Mouse (Mus musculus) intestine, postnatal 0 days (tissue): ENCODE data around the gene C5ar1. TPM values are rescaled to one million over a fixed set of nuclear protein-coding genes. Genes with fewer than 3 reads are reported as not detected.
A peak's percentile ranks its signal among the peaks of the same experiment; 100 is the strongest.
"Not testable (repeated sequence)": the region's sequence is repeated elsewhere in the genome, so short reads cannot be mapped to it uniquely, and the experiment has no call there.

Experiments
- ATAC-seq: fragments of 200-750 bp; cut with Nextera tagmentation; 2 replicates; pipeline ENCODE4 v1.8.0; 2017; ENCODE audit warnings: mild to moderate bottlenecking, moderate TSS enrichment, moderate library complexity
- H3K27ac ChIP-seq: fragments of 300-500 bp; sonication (generic); 2 replicates; pipeline ENCODE4 v1.5.1; 2014; ENCODE audit warnings: mild to moderate bottlenecking, low read depth, low read length, moderate library complexity
- H3K27me3 ChIP-seq: fragments of 300-500 bp; sonication (generic); replicated peaks from 2 replicates; pipeline ENCODE4 v1.6.1; 2014; ENCODE audit warnings: low read length, mixed read lengths; ENCODE audit not compliant: control insufficient read depth, insufficient read depth
- H3K36me3 ChIP-seq: fragments of 300-500 bp; sonication (generic); 2 replicates; pipeline ENCODE4 v1.6.1; 2014; ENCODE audit warnings: mild to moderate bottlenecking, moderate library complexity; ENCODE audit not compliant: control insufficient read depth, insufficient read depth
- H3K4me1 ChIP-seq: fragments of 300-500 bp; sonication (generic); replicated peaks from 2 replicates; pipeline ENCODE4 v1.6.1; 2014; ENCODE audit warnings: antibody characterized with exemption, low read length, mixed read lengths; ENCODE audit not compliant: control insufficient read depth, insufficient read depth
- H3K4me2 ChIP-seq: fragments of 300-500 bp; sonication (generic); replicated peaks from 2 replicates; pipeline ENCODE4 v1.6.1; 2014; ENCODE audit warnings: low read depth, mild to moderate bottlenecking, moderate library complexity
- H3K4me3 ChIP-seq: fragments of 300-500 bp; sonication (generic); 2 replicates; pipeline ENCODE4 v1.5.1; 2014; ENCODE audit warnings: low read depth, low read length
- H3K9ac ChIP-seq: fragments of 300-500 bp; sonication (generic); 2 replicates; pipeline ENCODE4 v1.6.1; 2014; ENCODE audit warnings: mild to moderate bottlenecking, low read depth, low read length
- H3K9me3 ChIP-seq: fragments of 300-500 bp; sonication (generic); 2 replicates; pipeline ENCODE4 v1.6.1; 2016; ENCODE audit warnings: mixed run types; ENCODE audit not compliant: control insufficient read depth
- CTCF ChIP-seq: sonication (generic); IDR thresholded peaks from 2 replicates; pipeline ENCODE4 v1.5.1; 2016; ENCODE audit warnings: low read depth, mild to moderate bottlenecking, control low read depth, antibody characterized with exemption, moderate library complexity
- WGBS: fragments of 180-500 bp; shearing (Covaris S2); extraction: QIAGEN DNeasy Blood & Tissue Kit; methylation state at CpG from one replicate; pipeline ENCODE4 v1.1.7; 2014; 5-methylcytosine and 5-hydroxymethylcytosine counted together
- polyA plus RNA-seq: library from polyadenylated mRNA; unstranded; fragments of >200 nt; fragmentation: Nextera tagmentation; extraction: Ambion mirVana; gene quantifications from 2 replicates; pipeline ENCODE4 v1.2.1, GENCODE M21; 2015

Gene C5ar1
- polyA plus RNA-seq, result 2.1 TPM in 2 replicates

- Histone ChIP-seq H3K4me3 (no peak within 1 kb of the TSS), H3K4me2 (no peak within 1 kb of the TSS), H3K9ac (no peak within 1 kb of the TSS), H3K27ac (no peak within 1 kb of the TSS), H3K36me3 (no peaks in the 10 kb centered on the region), H3K4me1 (no peaks in the 10 kb centered on the region), H3K9me3 (no peaks in the 10 kb centered on the region), H3K27me3 (no peaks in the 10 kb centered on the region)
- no peak for TF ChIP-seq CTCF
- ATAC-seq, result no peak
- WGBS, result 77% methylated on average over 5 of the region's 5 CpGs
These were observed at the start of gene C5ar1 for GRCm38 (mm10) chr7:16259110-16259590. C5ar1 (minus strand) TSS chr7:16259540.

GRCm38 (mm10) chr7:16308555-16309317 lies 49.4 kb upstream of the C5ar1 start:
- WGBS, result 42% methylated on average over 16 of the region's 16 CpGs
- no peak overlapping the region; the same call in 1 of the 2 replicates for H3K9ac ChIP-seq
- TF ChIP-seq CTCF, result no peak

GRCm38 (mm10) chr7:16308093-16308492 lies 48.8 kb upstream of the C5ar1 start, which contains the start of gene Bbc3:
Bbc3 (plus strand) TSS chr7:16308393.
- not testable (repeated sequence) for H3K4me1 ChIP-seq, ATAC-seq, H3K9me3 ChIP-seq, H3K27me3 ChIP-seq, H3K27ac ChIP-seq, H3K36me3 ChIP-seq
- Histone ChIP-seq H3K4me3 (peak within 1 kb of the TSS; percentile 73), H3K4me2 (peak within 1 kb of the TSS; percentile 94), H3K9ac (peak within 1 kb of the TSS; percentile 52)
- 27% methylated on average over 1 of the region's 1 CpGs for WGBS

More at GRCm38 (mm10) chr7:16308555-16309317, 49.4 kb upstream of the C5ar1 start:
- H3K9me3 ChIP-seq, result no peaks in the 10 kb centered on the region
- peak overlapping the region; percentile 94 for H3K4me2 ChIP-seq
- peak overlapping the region; percentile 73 for H3K4me3 ChIP-seq
- H3K36me3 ChIP-seq, result no peaks in the 10 kb centered on the region
- no peak for ATAC-seq
- no peaks in the 10 kb centered on the region for H3K27me3 ChIP-seq
- H3K27ac ChIP-seq, result no peak overlapping the region
- H3K4me1 ChIP-seq, result peaks cover 4% of the 10 kb centered on the region; the same call in 1 of the 2 replicates

GRCm38 (mm10) chr7:16307141-16307540 lies 47.8 kb upstream of the C5ar1 start:
- 79% methylated on average over 6 of the region's 6 CpGs for WGBS
- not testable (repeated sequence) for H3K9ac ChIP-seq, H3K4me2 ChIP-seq, H3K4me1 ChIP-seq, ATAC-seq, H3K27ac ChIP-seq, H3K36me3 ChIP-seq, H3K27me3 ChIP-seq, H3K4me3 ChIP-seq, H3K9me3 ChIP-seq

GRCm38 (mm10) chr7:16299419-16300035 lies 40.2 kb upstream of the C5ar1 start:
- Histone ChIP-seq H3K36me3 (no peaks in the 10 kb centered on the region), H3K4me3 (peak overlapping the region; percentile 34), H3K27ac (no peak overlapping the region), H3K4me1 (no peaks in the 10 kb centered on the region), H3K9ac (no peak overlapping the region), H3K27me3 (0 out of 2 replicates have a peak, but pooled peaks cover 4% of the 10 kb centered on the region), H3K4me2 (peak overlapping the region; percentile 55), H3K9me3 (no peaks in the 10 kb centered on the region)
- 2% methylated on average over 52 of the region's 52 CpGs for WGBS
- no peak for TF ChIP-seq CTCF
- peak; percentile 26 for ATAC-seq

GRCm38 (mm10) chr7:16298927-16299326 lies 39.6 kb upstream of the C5ar1 start:
- no peak for ATAC-seq
- Histone ChIP-seq H3K36me3 (no peaks in the 10 kb centered on the region), H3K4me1 (no peaks in the 10 kb centered on the region), H3K27ac (no peak overlapping the region), H3K9me3 (no peaks in the 10 kb centered on the region), H3K9ac (no peak overlapping the region), H3K4me3 (no peak overlapping the region), H3K4me2 (no peak overlapping the region), H3K27me3 (0 out of 2 replicates have a peak, but pooled peaks cover 4% of the 10 kb centered on the region)
- WGBS, result 80% methylated on average over 5 of the region's 5 CpGs
- TF ChIP-seq CTCF, result no peak
